Mouse (Mus musculus): ENCODE measurements around the gene Grin2a.

Grin2a gene

GRCm38 (mm10) chr16:9994951-9995813 lies at the start of gene Grin2a:
Gene Grin2a (minus strand): TSS chr16:9995560.
- DNase-seq (ENCODE audit: low read depth, low spot score): no peak
- Histone ChIP-seq H3K36me3 (ENCODE audit: control insufficient read depth, insufficient read depth, low read length, poor library complexity, severe bottlenecking) (no peaks in the 10 kb centered on the region), H3K27me3 (ENCODE audit: control insufficient read depth, insufficient read depth, low read length, poor library complexity, severe bottlenecking) (no peaks in the 10 kb centered on the region)

GRCm38 (mm10) chr16:10035582-10036215 lies 40.3 kb upstream of the Grin2a start:
- no peaks in the 10 kb centered on the region for H3K36me3 ChIP-seq (ENCODE audit: control insufficient read depth, insufficient read depth, low read length, poor library complexity, severe bottlenecking)
- no peaks in the 10 kb centered on the region for H3K27me3 ChIP-seq (ENCODE audit: control insufficient read depth, insufficient read depth, low read length, poor library complexity, severe bottlenecking)
- DNase-seq (ENCODE audit: low read depth, low spot score): no peak

- H3K27me3 ChIP-seq (ENCODE audit: control insufficient read depth, insufficient read depth, low read length, poor library complexity, severe bottlenecking): no peaks in the 10 kb centered on the region; the same call in 1 of the 2 replicates
- no peaks in the 10 kb centered on the region for H3K36me3 ChIP-seq (ENCODE audit: control insufficient read depth, insufficient read depth, low read length, poor library complexity, severe bottlenecking)
- DNase-seq (ENCODE audit: low read depth, low spot score): no peak
These were observed 38.1 kb upstream of the Grin2a start for GRCm38 (mm10) chr16:10033416-10033979.

- H3K36me3 ChIP-seq (ENCODE audit: control insufficient read depth, insufficient read depth, low read length, poor library complexity, severe bottlenecking): no peaks in the 10 kb centered on the region
- no peak for DNase-seq (ENCODE audit: low read depth, low spot score)
- no peaks in the 10 kb centered on the region; the same call in 1 of the 2 replicates for H3K27me3 ChIP-seq (ENCODE audit: control insufficient read depth, insufficient read depth, low read length, poor library complexity, severe bottlenecking)
These were observed 36.5 kb upstream of the Grin2a start for GRCm38 (mm10) chr16:10031891-10032290.

GRCm38 (mm10) chr16:10026741-10027140 lies 31.4 kb upstream of the Grin2a start:
- H3K27me3 ChIP-seq (ENCODE audit: control insufficient read depth, insufficient read depth, low read length, poor library complexity, severe bottlenecking): no peaks in the 10 kb centered on the region; the same call in 1 of the 2 replicates
- no peak for DNase-seq (ENCODE audit: low read depth, low spot score)
- no peaks in the 10 kb centered on the region for H3K36me3 ChIP-seq (ENCODE audit: control insufficient read depth, insufficient read depth, low read length, poor library complexity, severe bottlenecking)

GRCm38 (mm10) chr16:10009743-10010142 lies 14.4 kb upstream of the Grin2a start:
- H3K27me3 ChIP-seq (ENCODE audit: control insufficient read depth, insufficient read depth, low read length, poor library complexity, severe bottlenecking): no peaks in the 10 kb centered on the region
- DNase-seq (ENCODE audit: low read depth, low spot score): no peak
- H3K36me3 ChIP-seq (ENCODE audit: control insufficient read depth, insufficient read depth, low read length, poor library complexity, severe bottlenecking): no peaks in the 10 kb centered on the region

- no peak for DNase-seq (ENCODE audit: low read depth, low spot score)
- no peaks in the 10 kb centered on the region for H3K36me3 ChIP-seq (ENCODE audit: control insufficient read depth, insufficient read depth, low read length, poor library complexity, severe bottlenecking)
- no peaks in the 10 kb centered on the region for H3K27me3 ChIP-seq (ENCODE audit: control insufficient read depth, insufficient read depth, low read length, poor library complexity, severe bottlenecking)
These were observed 10.2 kb upstream of the Grin2a start for GRCm38 (mm10) chr16:10005606-10006005.

- no peaks in the 10 kb centered on the region for H3K27me3 ChIP-seq (ENCODE audit: control insufficient read depth, insufficient read depth, low read length, poor library complexity, severe bottlenecking)
These were observed 8.7 kb upstream of the Grin2a start for GRCm38 (mm10) chr16:10004096-10004495.

GRCm38 (mm10) chr16:10003001-10003400 lies 7.6 kb upstream of the Grin2a start:
- Histone ChIP-seq H3K27me3 (ENCODE audit: control insufficient read depth, insufficient read depth, low read length, poor library complexity, severe bottlenecking) (no peaks in the 10 kb centered on the region), H3K36me3 (ENCODE audit: control insufficient read depth, insufficient read depth, low read length, poor library complexity, severe bottlenecking) (no peaks in the 10 kb centered on the region)
- DNase-seq (ENCODE audit: low read depth, low spot score): no peak

More at GRCm38 (mm10) chr16:10004096-10004495, 8.7 kb upstream of the Grin2a start:
- H3K36me3 ChIP-seq (ENCODE audit: control insufficient read depth, insufficient read depth, low read length, poor library complexity, severe bottlenecking): no peaks in the 10 kb centered on the region
- no peak for DNase-seq (ENCODE audit: low read depth, low spot score)

GRCm38 (mm10) chr16:10001601-10002000 lies 6.2 kb upstream of the Grin2a start:
- Histone ChIP-seq H3K27me3 (ENCODE audit: control insufficient read depth, insufficient read depth, low read length, poor library complexity, severe bottlenecking) (no peaks in the 10 kb centered on the region), H3K36me3 (ENCODE audit: control insufficient read depth, insufficient read depth, low read length, poor library complexity, severe bottlenecking) (no peaks in the 10 kb centered on the region)
- DNase-seq (ENCODE audit: low read depth, low spot score): no peak

GRCm38 (mm10) chr16:9999926-10000325 lies 4.6 kb upstream of the Grin2a start:
- no peaks in the 10 kb centered on the region for H3K27me3 ChIP-seq (ENCODE audit: control insufficient read depth, insufficient read depth, low read length, poor library complexity, severe bottlenecking)
- no peaks in the 10 kb centered on the region for H3K36me3 ChIP-seq (ENCODE audit: control insufficient read depth, insufficient read depth, low read length, poor library complexity, severe bottlenecking)
- DNase-seq (ENCODE audit: low read depth, low spot score): no peak

- no peak for DNase-seq (ENCODE audit: low read depth, low spot score)
- no peaks in the 10 kb centered on the region for H3K27me3 ChIP-seq (ENCODE audit: control insufficient read depth, insufficient read depth, low read length, poor library complexity, severe bottlenecking)
- no peaks in the 10 kb centered on the region for H3K36me3 ChIP-seq (ENCODE audit: control insufficient read depth, insufficient read depth, low read length, poor library complexity, severe bottlenecking)
These were observed 2.6 kb upstream of the Grin2a start for GRCm38 (mm10) chr16:9997931-9998330.

GRCm38 (mm10) chr16:9995814-9996210 lies 452 bp upstream of the Grin2a start:
- Histone ChIP-seq H3K27me3 (ENCODE audit: control insufficient read depth, insufficient read depth, low read length, poor library complexity, severe bottlenecking) (no peaks in the 10 kb centered on the region), H3K36me3 (ENCODE audit: control insufficient read depth, insufficient read depth, low read length, poor library complexity, severe bottlenecking) (no peaks in the 10 kb centered on the region)
- no peak for DNase-seq (ENCODE audit: low read depth, low spot score)

GRCm38 (mm10) chr16:9994041-9994950 lies 1.1 kb downstream of the Grin2a start:
- no peaks in the 10 kb centered on the region for H3K27me3 ChIP-seq (ENCODE audit: control insufficient read depth, insufficient read depth, low read length, poor library complexity, severe bottlenecking)
- no peak for DNase-seq (ENCODE audit: low read depth, low spot score)
- no peaks in the 10 kb centered on the region for H3K36me3 ChIP-seq (ENCODE audit: control insufficient read depth, insufficient read depth, low read length, poor library complexity, severe bottlenecking)
